Mouse (Mus musculus) hindbrain, embryonic 10.5 days (tissue): ENCODE results near the gene Zranb1. TPM values are rescaled to one million over a fixed set of nuclear protein-coding genes. Genes with fewer than 3 reads are reported as not detected.

Experiments used
- DNase-seq: peaks from one replicate; pipeline ENCODE4 v3.0.0-alpha.2; 2017; ENCODE audit warnings: low spot score
- H3K27ac ChIP-seq: fragments of 300-500 bp; sonication (generic); 2 replicates; pipeline ENCODE4 v1.5.1; 2016; ENCODE audit warnings: mild to moderate bottlenecking, moderate library complexity
- H3K27me3 ChIP-seq: fragments of 300-500 bp; sonication (generic); 2 replicates; pipeline ENCODE4 v1.6.1; 2016; ENCODE audit warnings: mild to moderate bottlenecking; ENCODE audit not compliant: poor library complexity, insufficient read depth, severe bottlenecking
- H3K36me3 ChIP-seq: fragments of 300-500 bp; sonication (generic); 2 replicates; pipeline ENCODE4 v1.6.1; 2016; ENCODE audit warnings: mild to moderate bottlenecking, moderate library complexity
- H3K4me1 ChIP-seq: fragments of 300-500 bp; sonication (generic); replicated peaks from 2 replicates; pipeline ENCODE4 v1.6.1; 2016; ENCODE audit warnings: mild to moderate bottlenecking
- H3K4me3 ChIP-seq: fragments of 300-500 bp; sonication (generic); 2 replicates; pipeline ENCODE4 v1.5.1; 2016; ENCODE audit warnings: mild to moderate bottlenecking, moderate library complexity
- H3K9me3 ChIP-seq: fragments of 300-500 bp; sonication (generic); 2 replicates; pipeline ENCODE4 v1.6.1; 2016; ENCODE audit warnings: mild to moderate bottlenecking, moderate library complexity
- WGBS: fragments of 180-500 bp; shearing (Covaris S2); methylation state at CpG from one replicate; pipeline ENCODE4 v1.1.7; 2016; 5-methylcytosine and 5-hydroxymethylcytosine counted together
- polyA plus RNA-seq: library from polyadenylated mRNA; unstranded; fragments of >200 nt; fragmentation: Nextera tagmentation; extraction: Ambion mirVana; gene quantifications from 2 replicates; pipeline ENCODE4 v1.2.1, GENCODE M21; 2016

Zranb1 gene
- polyA plus RNA-seq, 1 experiment from 2014 or later = 9.1 TPM

DNA sequence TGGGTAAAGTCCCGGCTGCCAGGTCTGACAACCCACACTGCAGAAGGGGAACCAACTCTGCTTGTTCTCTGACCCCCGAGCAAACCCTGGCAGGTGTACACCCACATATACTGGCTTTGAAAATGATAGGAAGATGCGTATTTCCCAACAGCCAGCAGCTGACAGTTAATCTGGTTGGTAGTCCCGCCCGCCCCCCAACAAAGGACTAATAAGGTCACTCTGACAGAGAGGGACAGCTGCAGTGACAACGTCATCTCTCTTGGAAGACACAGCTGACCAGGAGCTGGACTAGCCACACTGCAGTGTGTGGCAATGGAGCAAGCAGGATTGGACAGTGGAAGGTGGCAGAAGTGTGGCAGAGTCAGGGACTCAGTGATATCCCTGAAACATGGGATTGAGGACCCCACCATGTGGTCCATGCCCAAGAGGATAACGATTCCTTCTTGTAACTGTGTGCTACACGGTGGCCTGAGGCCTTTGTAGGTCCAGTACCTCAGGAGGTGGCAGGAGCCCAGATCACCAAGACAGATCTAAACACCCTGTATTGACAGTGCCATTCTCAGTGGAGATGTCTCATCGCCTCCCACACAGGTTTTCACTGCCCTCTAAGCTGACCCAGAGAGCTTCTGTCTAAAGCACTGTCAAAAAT lies 62.1 kb downstream of the Zranb1 start:
- no peaks in the 10 kb centered on the region for H3K9me3 ChIP-seq
- H3K4me1 ChIP-seq = no peaks in the 10 kb centered on the region
- no peaks in the 10 kb centered on the region for H3K27me3 ChIP-seq
- H3K4me3 ChIP-seq = no peak overlapping the region
- peaks cover 100% of the 10 kb centered on the region for H3K36me3 ChIP-seq
- DNase-seq = no peak
- H3K27ac ChIP-seq = no peak overlapping the region
- 93% methylated on average over 9 of the region's 9 CpGs for WGBS

DNA sequence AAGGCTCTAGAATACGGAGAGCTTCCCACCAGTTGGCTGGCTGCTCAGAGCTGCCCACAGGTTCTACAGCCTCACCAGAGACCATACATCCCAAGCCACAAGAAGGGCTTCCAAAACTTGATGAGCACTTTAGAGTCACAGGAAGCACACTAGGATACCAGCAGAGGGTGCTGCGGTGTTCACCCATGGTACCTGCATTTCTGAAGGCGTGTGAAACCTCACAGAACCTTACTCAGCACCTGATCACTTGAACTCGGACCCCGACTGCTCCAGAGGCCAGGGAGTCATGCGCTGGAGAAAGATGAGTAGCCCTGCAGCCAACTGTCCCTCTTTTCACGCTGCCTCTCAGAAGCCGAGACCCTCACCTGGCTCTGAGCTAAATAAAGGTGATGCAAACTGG lies 63.2 kb downstream of the Zranb1 start:
- H3K27me3 ChIP-seq = no peaks in the 10 kb centered on the region
- WGBS = 92% methylated on average over 8 of the region's 8 CpGs
- H3K4me3 ChIP-seq = no peak overlapping the region
- H3K4me1 ChIP-seq = no peaks in the 10 kb centered on the region
- DNase-seq = no peak
- H3K9me3 ChIP-seq = no peaks in the 10 kb centered on the region
- H3K27ac ChIP-seq = no peak overlapping the region
- peaks cover 100% of the 10 kb centered on the region for H3K36me3 ChIP-seq

DNA sequence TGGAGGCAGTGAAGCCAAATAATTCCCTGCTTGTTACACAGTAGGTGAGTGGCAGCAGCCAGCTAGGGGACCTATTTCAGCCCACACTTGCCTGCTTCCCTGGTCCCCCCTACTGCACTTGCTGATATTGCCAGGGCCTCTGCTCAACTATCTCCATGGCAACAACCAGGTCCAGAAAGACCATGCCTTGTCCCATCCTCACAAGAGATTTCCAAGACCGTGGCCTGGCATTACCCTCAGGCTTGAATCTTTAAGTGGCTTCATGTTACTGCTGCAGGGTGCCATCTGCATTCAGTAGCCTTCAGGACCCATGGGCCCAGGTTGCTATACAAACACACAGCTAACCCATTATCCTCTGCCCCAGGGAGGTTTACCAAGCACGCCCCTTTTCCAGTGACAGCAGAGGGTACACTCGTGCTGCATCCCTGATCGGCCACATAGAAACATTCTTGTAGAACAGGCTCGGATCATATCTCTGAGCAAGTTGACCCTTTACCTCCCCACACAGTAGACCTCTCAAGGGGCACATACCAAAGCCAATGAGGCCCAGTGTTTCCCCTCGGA lies 63.8 kb downstream of the Zranb1 start:
- H3K36me3 ChIP-seq = peaks cover 100% of the 10 kb centered on the region

DNA sequence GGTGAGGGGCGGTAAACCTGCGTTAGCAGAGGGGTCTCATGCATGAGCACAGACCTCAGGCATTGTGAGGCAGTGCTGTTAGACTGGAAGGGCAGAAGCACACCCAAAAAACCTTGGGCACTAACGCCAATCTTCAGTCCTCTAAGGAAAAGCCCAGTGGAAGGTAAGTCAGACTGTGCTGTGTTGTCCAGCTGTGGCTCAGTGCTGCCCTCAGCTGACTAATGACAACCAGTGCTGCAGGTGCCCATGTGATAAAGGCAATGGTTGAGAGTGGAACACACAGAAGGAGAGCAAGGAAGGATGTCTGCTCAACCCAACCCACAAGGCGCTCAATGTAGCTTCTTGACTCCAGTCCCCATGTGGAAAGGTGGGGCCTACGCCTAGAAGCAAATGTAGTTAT lies 65.4 kb downstream of the Zranb1 start:
- Histone ChIP-seq H3K4me3 (no peak overlapping the region), H3K9me3 (no peaks in the 10 kb centered on the region), H3K4me1 (no peaks in the 10 kb centered on the region), H3K36me3 (peaks cover 97% of the 10 kb centered on the region), H3K27ac (no peak overlapping the region), H3K27me3 (no peaks in the 10 kb centered on the region)
- 92% methylated on average over 5 of the region's 5 CpGs for WGBS
- DNase-seq = no peak

More for the DNA sequence above, 63.8 kb downstream of the Zranb1 start:
- no peaks in the 10 kb centered on the region for H3K4me1 ChIP-seq
- 80% methylated on average over 6 of the region's 6 CpGs for WGBS
- H3K9me3 ChIP-seq = no peaks in the 10 kb centered on the region
- no peak overlapping the region for H3K4me3 ChIP-seq
- no peaks in the 10 kb centered on the region for H3K27me3 ChIP-seq
- no peak overlapping the region for H3K27ac ChIP-seq
- DNase-seq = no peak

DNA sequence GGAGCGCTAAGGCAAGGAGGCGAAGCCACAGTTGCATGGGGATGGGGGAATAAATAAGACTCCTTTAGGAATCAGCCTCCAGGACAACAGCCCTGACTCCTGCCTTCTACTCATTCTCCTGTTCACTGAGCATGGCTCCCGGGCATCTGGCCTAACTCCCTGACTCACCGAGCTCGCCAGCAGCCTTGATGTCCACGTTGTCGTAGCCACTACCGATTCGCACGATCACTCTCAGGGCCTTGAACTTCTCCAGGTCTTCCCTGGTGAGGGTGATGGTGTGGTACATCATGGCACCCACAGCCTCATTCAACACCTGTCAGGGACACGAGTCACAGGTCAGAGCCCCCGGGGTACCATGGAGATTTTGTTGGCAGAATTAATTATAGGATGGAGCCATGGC lies 67.7 kb downstream of the Zranb1 start:
- Histone ChIP-seq H3K4me3 (no peak overlapping the region), H3K4me1 (0 out of 2 replicates have a peak, but pooled peaks cover 6% of the 10 kb centered on the region), H3K9me3 (no peaks in the 10 kb centered on the region), H3K36me3 (peaks cover 87% of the 10 kb centered on the region), H3K27ac (no peak overlapping the region), H3K27me3 (no peaks in the 10 kb centered on the region)
- no peak for DNase-seq
- 98% methylated on average over 12 of the region's 12 CpGs for WGBS

DNA sequence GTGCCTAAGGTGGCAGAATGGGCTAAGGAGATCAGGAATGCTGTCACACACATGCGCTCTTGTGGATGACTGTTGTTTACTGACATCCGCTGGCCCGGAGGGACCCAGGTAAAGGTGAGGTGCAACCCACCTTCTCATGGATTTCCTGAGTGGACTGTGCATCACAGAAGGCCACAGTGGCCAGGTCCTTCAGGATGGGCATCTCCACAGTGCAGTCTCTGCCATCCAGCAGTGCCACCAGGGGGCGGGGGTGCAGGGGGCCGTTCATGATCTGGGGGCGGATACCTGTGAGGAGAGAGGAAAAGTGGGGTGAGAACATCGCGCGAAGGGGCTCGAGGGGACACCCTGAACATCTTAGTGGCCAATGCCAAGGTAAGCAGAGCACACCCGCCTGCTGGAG lies 68.1 kb downstream of the Zranb1 start:
- 0 out of 2 replicates have a peak, but pooled peaks cover 7% of the 10 kb centered on the region for H3K4me1 ChIP-seq
- DNase-seq = no peak
- 95% methylated on average over 11 of the region's 11 CpGs for WGBS
- no peaks in the 10 kb centered on the region for H3K27me3 ChIP-seq
- H3K36me3 ChIP-seq = peaks cover 83% of the 10 kb centered on the region
- no peak overlapping the region for H3K4me3 ChIP-seq
- H3K27ac ChIP-seq = no peak overlapping the region
- no peaks in the 10 kb centered on the region for H3K9me3 ChIP-seq

DNA sequence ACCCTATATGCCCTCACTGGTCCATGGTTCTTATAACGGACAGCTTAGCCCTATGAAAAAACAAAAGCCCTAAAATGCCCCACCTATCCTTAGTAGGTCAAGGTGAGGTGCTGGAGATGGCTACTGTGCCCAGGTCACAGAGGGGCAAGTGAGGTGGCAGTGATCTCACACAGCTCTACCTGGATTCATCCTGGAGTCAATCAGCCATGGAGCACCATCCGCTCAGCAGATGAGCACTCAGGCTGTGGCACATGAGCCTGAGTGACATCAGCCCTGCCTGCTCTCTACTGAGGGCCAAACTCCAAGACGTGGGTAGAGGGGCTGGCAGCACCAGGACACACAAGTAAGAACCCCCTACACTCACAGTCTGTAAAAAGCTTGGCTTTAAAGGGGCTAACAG lies 70.4 kb downstream of the Zranb1 start:
- Histone ChIP-seq H3K27ac (no peak overlapping the region), H3K27me3 (no peaks in the 10 kb centered on the region), H3K9me3 (no peaks in the 10 kb centered on the region), H3K4me3 (no peak overlapping the region), H3K36me3 (peaks cover 75% of the 10 kb centered on the region), H3K4me1 (peaks cover 17% of the 10 kb centered on the region)
- DNase-seq = no peak
- 91% methylated on average over 3 of the region's 3 CpGs for WGBS

DNA sequence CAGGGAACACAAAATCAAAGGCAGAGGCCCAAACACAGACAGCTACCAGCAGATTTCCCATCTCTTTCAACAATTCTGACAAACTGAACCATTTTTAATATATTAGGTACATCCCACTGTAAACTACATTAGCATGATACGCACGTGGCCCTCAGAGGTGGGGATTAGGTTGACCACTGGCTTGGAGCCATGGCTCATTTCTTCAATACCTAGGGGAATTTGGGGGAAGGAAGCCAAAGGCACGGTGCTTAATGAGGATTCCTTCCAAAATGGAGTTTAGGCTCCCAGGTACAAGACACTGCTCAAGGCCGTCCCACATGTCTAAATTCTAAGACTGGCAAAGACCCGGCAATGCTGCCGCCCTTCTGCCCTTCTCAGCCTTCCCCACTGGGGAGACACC lies 71.3 kb downstream of the Zranb1 start:
- Histone ChIP-seq H3K27me3 (no peaks in the 10 kb centered on the region), H3K27ac (no peak overlapping the region), H3K36me3 (peaks cover 67% of the 10 kb centered on the region), H3K4me1 (peaks cover 18% of the 10 kb centered on the region), H3K9me3 (no peaks in the 10 kb centered on the region), H3K4me3 (no peak overlapping the region)
- no peak for DNase-seq
- WGBS = 93% methylated on average over 6 of the region's 6 CpGs

DNA sequence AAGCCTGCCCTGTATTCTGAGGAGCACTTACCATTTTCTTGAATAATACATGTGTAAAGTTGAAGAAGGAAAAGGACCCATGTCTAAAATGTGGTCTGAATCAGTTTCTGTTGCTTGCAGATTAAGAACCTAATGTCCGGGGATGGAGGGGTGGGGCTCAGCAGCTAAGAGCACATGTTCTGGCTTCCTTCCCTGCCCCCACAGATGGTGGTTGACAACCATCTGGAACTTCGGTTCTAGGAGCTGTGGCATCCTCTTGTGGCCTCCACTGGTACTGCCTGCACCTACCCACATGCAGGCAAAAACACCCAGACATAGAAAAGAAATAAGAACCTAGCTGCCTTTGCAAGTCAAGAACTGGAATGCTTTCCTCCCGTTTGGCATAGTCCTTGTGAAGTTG lies 72.5 kb downstream of the Zranb1 start:
- peak; percentile 54 for DNase-seq
- H3K27me3 ChIP-seq = no peaks in the 10 kb centered on the region
- 52% methylated on average over 3 of the region's 3 CpGs for WGBS
- H3K27ac ChIP-seq = no peak overlapping the region
- no peaks in the 10 kb centered on the region for H3K9me3 ChIP-seq
- no peak overlapping the region for H3K4me3 ChIP-seq
- H3K36me3 ChIP-seq = peaks cover 64% of the 10 kb centered on the region
- peaks cover 27% of the 10 kb centered on the region for H3K4me1 ChIP-seq

DNA sequence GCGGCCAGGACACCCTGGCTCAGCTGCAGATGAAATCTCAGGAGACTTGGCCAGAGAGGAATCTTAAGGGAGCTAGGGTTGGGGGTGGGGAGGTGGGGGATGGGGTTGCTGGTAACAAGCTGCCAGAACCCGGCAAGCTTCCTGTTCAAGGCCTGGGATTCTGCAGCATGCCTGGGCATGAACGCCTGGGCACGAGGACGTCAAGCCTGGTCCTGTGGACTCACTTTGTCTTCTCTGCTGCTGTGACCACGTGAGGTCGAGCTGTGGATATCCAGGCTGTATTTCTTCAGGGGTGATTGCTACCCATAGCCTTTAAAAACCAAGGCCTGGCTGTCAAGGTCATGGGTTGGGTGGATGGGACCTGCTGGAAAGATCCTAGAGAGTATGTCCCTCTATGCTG lies 74.8 kb downstream of the Zranb1 start:
- no peak overlapping the region for H3K4me3 ChIP-seq
- 81% methylated on average over 7 of the region's 7 CpGs for WGBS

DNA sequence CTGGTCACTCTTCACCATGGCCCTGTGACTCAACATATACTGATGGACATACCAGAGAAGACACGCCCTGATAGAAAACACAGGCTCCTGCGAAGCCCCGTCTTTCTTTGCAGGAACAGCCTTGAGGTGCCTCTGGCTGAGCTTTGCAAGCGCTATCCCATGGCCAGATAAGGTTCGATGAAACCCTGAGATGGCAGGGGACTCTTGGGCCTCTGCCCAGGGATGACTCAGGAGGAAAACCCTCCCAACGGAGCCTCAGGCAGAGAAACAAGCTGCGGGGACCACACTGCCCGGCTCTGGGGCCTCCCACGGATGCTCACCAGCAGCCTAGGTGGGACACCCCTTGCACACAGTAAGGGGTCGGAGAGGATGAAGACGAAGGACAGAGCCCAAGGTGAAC lies 76.4 kb downstream of the Zranb1 start:
- DNase-seq = no peak
- Histone ChIP-seq H3K9me3 (no peaks in the 10 kb centered on the region), H3K4me3 (no peak overlapping the region), H3K27me3 (no peaks in the 10 kb centered on the region), H3K36me3 (peaks cover 65% of the 10 kb centered on the region), H3K27ac (peak overlapping the region; percentile 5; the same call in 1 of the 2 replicates), H3K4me1 (peaks cover 27% of the 10 kb centered on the region)
- WGBS = 89% methylated on average over 11 of the region's 11 CpGs

More for the DNA sequence above, 74.8 kb downstream of the Zranb1 start:
- Histone ChIP-seq H3K27ac (0 out of 2 replicates have a peak overlapping the region, but pooled peaks have one; percentile 35), H3K36me3 (peaks cover 65% of the 10 kb centered on the region), H3K4me1 (peaks cover 27% of the 10 kb centered on the region), H3K9me3 (no peaks in the 10 kb centered on the region), H3K27me3 (no peaks in the 10 kb centered on the region)
- DNase-seq = no peak

DNA sequence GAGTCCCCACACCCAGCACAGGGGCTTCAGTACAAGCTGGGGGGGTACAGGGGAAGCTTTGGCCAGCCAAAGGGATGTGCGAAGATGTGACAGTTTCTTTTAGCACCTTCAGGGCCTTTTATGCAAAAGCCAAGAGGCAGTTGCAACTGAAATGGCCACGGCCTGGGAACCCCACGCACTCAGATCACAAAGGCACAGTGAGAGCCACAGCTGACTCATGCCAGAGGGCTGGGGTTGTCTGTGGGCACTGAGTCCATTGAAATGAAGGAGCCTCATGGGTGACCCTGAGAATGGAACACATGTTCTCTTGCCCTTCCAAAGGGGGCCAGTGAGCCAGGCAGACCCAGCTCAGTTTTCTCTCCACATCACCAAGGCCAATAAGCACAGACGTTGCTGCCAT lies 77.7 kb downstream of the Zranb1 start:
- WGBS = 87% methylated on average over 4 of the region's 4 CpGs
- Histone ChIP-seq H3K9me3 (no peaks in the 10 kb centered on the region), H3K4me1 (peaks cover 24% of the 10 kb centered on the region), H3K36me3 (peaks cover 59% of the 10 kb centered on the region), H3K27me3 (no peaks in the 10 kb centered on the region), H3K4me3 (no peak overlapping the region), H3K27ac (no peak overlapping the region)
- DNase-seq = no peak

DNA sequence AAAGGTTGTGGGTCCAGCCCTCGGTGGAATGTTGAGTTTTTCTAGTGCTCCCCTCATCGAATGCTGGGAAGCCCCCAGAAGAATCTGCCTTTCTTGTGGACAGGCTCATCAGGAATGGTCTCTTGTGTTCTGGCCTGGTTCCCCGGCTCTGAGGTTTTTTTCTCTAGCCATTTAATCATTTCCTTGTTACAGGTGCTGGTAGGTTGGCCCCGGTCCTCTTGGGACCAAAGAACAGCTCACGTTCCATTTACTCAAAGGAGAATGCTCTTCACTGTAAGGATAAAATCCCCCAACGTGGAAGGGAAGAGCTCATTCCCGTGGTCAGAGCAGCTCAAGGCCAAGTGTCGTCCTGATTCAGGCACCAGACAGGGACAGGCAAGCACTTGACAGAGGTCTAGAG lies 78.7 kb downstream of the Zranb1 start:
- Histone ChIP-seq H3K36me3 (peaks cover 68% of the 10 kb centered on the region), H3K27me3 (no peaks in the 10 kb centered on the region), H3K9me3 (no peaks in the 10 kb centered on the region), H3K4me3 (no peak overlapping the region), H3K27ac (no peak overlapping the region), H3K4me1 (peaks cover 33% of the 10 kb centered on the region)
- DNase-seq = no peak
- WGBS = 85% methylated on average over 8 of the region's 8 CpGs
